8 mouse cellular contexts compared by ENCODE assay signal in genomic region chr11:105363598-105364385, GRCm38 (mm10).
A peak's percentile ranks its signal among the peaks of the same experiment; 100 is the strongest.
DNase-seq lines count a peak whose midpoint lies in the region; ATAC-seq and TF ChIP-seq lines count a peak whose summit lies in the region.

No protein-coding gene starts in this region.

- peak overlapping the region; percentile 80 for H3K9ac ChIP-seq in forebrain, postnatal 0 days
- peak overlapping the region; percentile 78 for H3K9ac ChIP-seq in hindbrain, postnatal 0 days (replicated peaks; ENCODE audit: low read length)

- TF ChIP-seq CTCF in forebrain, postnatal 0 days (IDR thresholded peaks at IDR 0.05; ENCODE audit: low read depth): no peak
- no peak for TF ChIP-seq CTCF in hindbrain, postnatal 0 days (IDR thresholded peaks at IDR 0.05; ENCODE audit: low read depth)

- no peaks in the 10 kb centered on the region for H3K9me3 ChIP-seq in forebrain, postnatal 0 days (ENCODE audit: low read length)
- no peaks in the 10 kb centered on the region for H3K9me3 ChIP-seq in hindbrain, postnatal 0 days (ENCODE audit: low read length)

- H3K27me3 ChIP-seq in forebrain, postnatal 0 days (ENCODE audit: insufficient read depth, low read length): no peaks in the 10 kb centered on the region
- no peaks in the 10 kb centered on the region for H3K27me3 ChIP-seq in hindbrain, postnatal 0 days (ENCODE audit: insufficient read depth, low read length)

- peak overlapping the region; percentile 58 for H3K4me3 ChIP-seq in forebrain, postnatal 0 days (ENCODE audit: low read depth, low read length)
- H3K4me3 ChIP-seq in hindbrain, postnatal 0 days (ENCODE audit: low read length): peak overlapping the region; percentile 57

- ATAC-seq in forebrain, postnatal 0 days: peak; percentile 84
- ATAC-seq in hindbrain, postnatal 0 days: peak; percentile 77
- ATAC-seq in inflammation-experienced regulatory T-cells, adult 6 months: no peak

- peaks cover 18% of the 10 kb centered on the region for H3K4me1 ChIP-seq in forebrain, postnatal 0 days (ENCODE audit: insufficient read depth)
- H3K4me1 ChIP-seq in hindbrain, postnatal 0 days (ENCODE audit: insufficient read depth, low read length): peaks cover 21% of the 10 kb centered on the region

- DNase-seq in heart, adult 11 months: peak; percentile 95
- no peak for DNase-seq in heart, postnatal 25 days (ENCODE audit: low spot score)
- DNase-seq in forebrain, postnatal 0 days: peak; percentile 79
- peak; percentile 75 for DNase-seq in hindbrain, postnatal 0 days (ENCODE audit: low spot score)
- DNase-seq in left cerebral cortex, postnatal 10 days (ENCODE audit: extremely low spot score in 1 of 2, low spot score in 2 of 2): peak; percentile 61 to 67
- DNase-seq in naive thymus-derived CD4-positive, alpha-beta T cell, adult 2 months (ENCODE audit: low read depth): peak; percentile 6
- DNase-seq in ovary, adult 18-20 months (ENCODE audit: low spot score): no peak

- H3K27ac ChIP-seq in forebrain, postnatal 0 days (ENCODE audit: low read depth, low read length): peak overlapping the region; percentile 88
- H3K27ac ChIP-seq in hindbrain, postnatal 0 days: peak overlapping the region; percentile 86

- H3K36me3 ChIP-seq in forebrain, postnatal 0 days (ENCODE audit: insufficient read depth): no peaks in the 10 kb centered on the region
- no peaks in the 10 kb centered on the region for H3K36me3 ChIP-seq in hindbrain, postnatal 0 days (ENCODE audit: insufficient read depth, low read length)

- intact Hi-C loops in heart, postnatal 25 days (cut with DNase I): loop anchor here (1.0 to 5.0 kb wide), 5 partner anchors 144 to 549 kb away; no protein-coding TSS in a partner anchor
- intact Hi-C loops in left cerebral cortex, postnatal 10 days (cut with DNase I): loop anchor here (2.0 to 10.0 kb wide), 3 partner anchors 94 to 461 kb away; partner anchors contain the start of gene March10

- WGBS in forebrain, postnatal 0 days: 8% methylated on average over 12 of the region's 12 CpGs
- WGBS in hindbrain, postnatal 0 days: 17% methylated on average over 12 of the region's 12 CpGs

- H3K4me2 ChIP-seq in forebrain, postnatal 0 days (ENCODE audit: low read depth): peak overlapping the region; percentile 69
- H3K4me2 ChIP-seq in hindbrain, postnatal 0 days (ENCODE audit: low read depth, low read length): peak overlapping the region; percentile 80

Comparison
In these comparisons a context has a peak if more than half of its experiments do, and no peak if none do; other contexts are left out.
1. DNase-seq: peak in heart, adult 11 months (single experiment), forebrain, postnatal 0 days (single experiment), hindbrain, postnatal 0 days (single experiment), left cerebral cortex, postnatal 10 days (2 of 2) and naive thymus-derived CD4-positive, alpha-beta T cell, adult 2 months (single experiment); none in heart, postnatal 25 days (single experiment) and ovary, adult 18-20 months (single experiment).